Mouse (Mus musculus) myocyte (in vitro differentiated cells): ENCODE measurements around the gene 1700088E04Rik.
A peak's percentile ranks its signal among the peaks of the same experiment; 100 is the strongest.

Experiments
- CEBPB ChIP-seq: IDR thresholded peaks from 2 replicates; pipeline ENCODE4 v1.6.1; 2011; ENCODE audit warnings: mild to moderate bottlenecking, moderate library complexity; ENCODE audit not compliant: poor library complexity, insufficient read depth, severe bottlenecking
- E2F4 ChIP-seq: IDR thresholded peaks from one replicate; pipeline ENCODE4 v1.6.1; 2011; ENCODE audit warnings: mild to moderate bottlenecking, control low read depth, moderate library complexity; ENCODE audit not compliant: insufficient read depth
- MAX ChIP-seq: IDR thresholded peaks from one replicate; pipeline ENCODE4 v1.6.1; 2011; ENCODE audit warnings: low read depth, mild to moderate bottlenecking, control low read depth
- MYOD1 ChIP-seq, 3 experiments: IDR thresholded peaks; one replicate each; pipeline ENCODE4 v1.6.1; 2011; ENCODE audit warnings: control low read depth in 2 of 3, low read depth in 2 of 3, mild to moderate bottlenecking in 2 of 3, moderate library complexity in 1 of 3; ENCODE audit not compliant: insufficient read length in 2 of 3, control insufficient read depth in 1 of 3
- MYOG ChIP-seq, 3 experiments: IDR thresholded peaks; one replicate each; pipeline ENCODE4 v1.6.1; 2011; ENCODE audit warnings: control low read depth in 2 of 3, low read depth in 2 of 3, mild to moderate bottlenecking in 2 of 3; ENCODE audit not compliant: insufficient read length in 2 of 3, control insufficient read depth in 1 of 3, insufficient read depth in 1 of 3
- POLR2A ChIP-seq: IDR thresholded peaks from one replicate; pipeline ENCODE4 v1.6.1; 2011; ENCODE audit warnings: low read depth, mild to moderate bottlenecking, control low read depth, moderate library complexity; ENCODE audit not compliant: insufficient read length
- POLR2AphosphoS2 ChIP-seq: IDR thresholded peaks from one replicate; pipeline ENCODE4 v1.6.1; 2011; ENCODE audit warnings: low read depth, control low read depth; ENCODE audit not compliant: insufficient read length
- REST ChIP-seq: IDR thresholded peaks from one replicate; pipeline ENCODE4 v1.6.1; 2011; ENCODE audit warnings: mild to moderate bottlenecking, control low read depth, moderate library complexity; ENCODE audit not compliant: insufficient read depth, insufficient read length
- SRF ChIP-seq: IDR thresholded peaks from one replicate; pipeline ENCODE4 v1.6.1; 2011; ENCODE audit warnings: low read depth; ENCODE audit not compliant: control insufficient read depth, insufficient read length
- TCF12 ChIP-seq: IDR thresholded peaks from one replicate; pipeline ENCODE4 v1.6.1; 2011; ENCODE audit warnings: mild to moderate bottlenecking, control low read depth; ENCODE audit not compliant: poor library complexity, insufficient read depth, severe bottlenecking
- TCF3 ChIP-seq: IDR thresholded peaks from one replicate; pipeline ENCODE4 v1.6.1; 2011; ENCODE audit warnings: low read depth, control low read depth; ENCODE audit not compliant: insufficient read length
- USF1 ChIP-seq: IDR thresholded peaks from one replicate; pipeline ENCODE4 v1.6.1; 2011; ENCODE audit warnings: low read depth, mild to moderate bottlenecking, control low read depth, moderate library complexity

DNA sequence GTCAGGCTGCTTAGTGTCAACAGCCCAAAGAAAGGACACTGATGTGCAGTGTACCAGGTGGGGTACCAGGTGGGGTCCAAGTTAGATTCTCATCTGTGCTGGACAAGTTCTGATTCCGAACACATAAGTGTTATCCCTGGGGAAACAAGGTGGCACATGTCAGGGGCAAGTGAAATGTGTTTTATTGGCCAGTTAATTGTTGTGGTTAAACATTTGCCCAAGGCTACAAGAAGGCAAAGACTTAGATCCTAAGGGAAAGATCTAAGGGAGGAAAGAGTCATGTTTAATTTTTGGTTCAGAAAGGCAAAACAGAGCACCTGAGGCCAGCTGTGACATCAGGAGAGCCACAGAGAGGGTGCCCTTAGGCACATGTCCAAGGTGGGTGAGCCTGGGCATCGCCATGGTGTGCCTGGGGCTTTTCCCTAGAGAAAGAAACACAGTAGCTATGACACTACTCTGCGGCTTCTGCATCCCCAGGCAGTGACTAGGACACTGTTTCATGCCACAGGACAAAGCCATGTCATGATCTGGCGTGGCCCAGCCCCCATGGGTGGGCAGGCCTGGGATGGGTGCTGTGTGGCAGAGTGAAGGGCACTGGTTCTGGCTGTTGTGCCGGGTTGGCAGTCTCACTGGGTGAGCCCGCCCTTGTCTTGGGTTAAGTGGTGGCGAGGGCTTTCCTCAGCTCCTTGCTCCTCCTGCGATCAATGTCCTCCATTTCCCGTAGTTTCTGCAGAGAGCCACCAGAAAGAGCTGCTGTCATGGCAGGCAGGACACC lies 6.4 kb downstream of the 1700088E04Rik start:
- TF ChIP-seq USF1: no peak
- no peak for TF ChIP-seq POLR2A
- TF ChIP-seq CEBPB: no peak
- TF ChIP-seq REST: no peak
- no peak for TF ChIP-seq E2F4
- no peak for TF ChIP-seq MYOG (IDR thresholded peaks at IDR 0.05; ENCODE audit: control insufficient read depth in 1 of 3, insufficient read depth in 1 of 3, insufficient read length in 2 of 3, low read depth in 2 of 3)
- TF ChIP-seq MAX: no peak
- TF ChIP-seq TCF12: no peak
- no peak for TF ChIP-seq SRF
- TF ChIP-seq POLR2AphosphoS2: peak; percentile 77
- no peak for TF ChIP-seq TCF3
- no peak for TF ChIP-seq MYOD1 (IDR thresholded peaks at IDR 0.05; ENCODE audit: control insufficient read depth in 1 of 3, insufficient read length in 2 of 3, low read depth in 2 of 3)
